Mouse (Mus musculus) forebrain, postnatal 0 days (tissue): ENCODE measurements at regions not wholly inside any gene's neighbourhood (a gene's known extent, or its start where the extent isn't known, plus 50 kb on each side); places are given as distances from the start of the nearest gene placed in this dataset.

Source experiments
- ATAC-seq: fragments of 200-750 bp; cut with Nextera tagmentation; 2 replicates; pipeline ENCODE4 v1.8.0; 2017; ENCODE audit warnings: mild to moderate bottlenecking, moderate library complexity
- DNase-seq: peaks from one replicate; pipeline ENCODE4 v3.0.0-alpha.2; 2015
- H3K27ac ChIP-seq: fragments of 300-500 bp; sonication (generic); 2 replicates; pipeline ENCODE4 v1.5.1; 2014; ENCODE audit warnings: low read depth, mild to moderate bottlenecking, antibody characterized with exemption, low read length, moderate library complexity, mixed read lengths
- H3K27me3 ChIP-seq: fragments of 300-500 bp; sonication (generic); 2 replicates; pipeline ENCODE4 v1.6.1; 2014; ENCODE audit warnings: mild to moderate bottlenecking, low read length, mixed read lengths; ENCODE audit not compliant: insufficient read depth
- H3K36me3 ChIP-seq: fragments of 300-500 bp; sonication (generic); 2 replicates; pipeline ENCODE4 v1.6.1; 2014; ENCODE audit warnings: mild to moderate bottlenecking, moderate library complexity; ENCODE audit not compliant: insufficient read depth
- H3K4me1 ChIP-seq: fragments of 300-500 bp; sonication (generic); 2 replicates; pipeline ENCODE4 v1.6.1; 2014; ENCODE audit warnings: antibody characterized with exemption; ENCODE audit not compliant: insufficient read depth
- H3K4me2 ChIP-seq: fragments of 300-500 bp; sonication (generic); 2 replicates; pipeline ENCODE4 v1.6.1; 2014; ENCODE audit warnings: low read depth, mild to moderate bottlenecking, moderate library complexity
- H3K4me3 ChIP-seq: fragments of 300-500 bp; sonication (generic); 2 replicates; pipeline ENCODE4 v1.5.1; 2014; ENCODE audit warnings: low read depth, low read length, mixed read lengths
- H3K9ac ChIP-seq: fragments of 300-500 bp; sonication (generic); 2 replicates; pipeline ENCODE4 v1.6.1; 2014; ENCODE audit warnings: mild to moderate bottlenecking
- H3K9me3 ChIP-seq: fragments of 300-500 bp; sonication (generic); 2 replicates; pipeline ENCODE4 v1.6.1; 2016; ENCODE audit warnings: low read length
- CTCF ChIP-seq: sonication (generic); IDR thresholded peaks from 2 replicates; pipeline ENCODE4 v1.5.1; 2016; ENCODE audit warnings: antibody characterized with exemption, control low read depth, low read depth
- WGBS: fragments of 180-500 bp; shearing (Covaris S2); extraction: QIAGEN DNeasy Blood & Tissue Kit; methylation state at CpG from one replicate; pipeline ENCODE4 v1.1.7; 2014; 5-methylcytosine and 5-hydroxymethylcytosine counted together

DNA sequence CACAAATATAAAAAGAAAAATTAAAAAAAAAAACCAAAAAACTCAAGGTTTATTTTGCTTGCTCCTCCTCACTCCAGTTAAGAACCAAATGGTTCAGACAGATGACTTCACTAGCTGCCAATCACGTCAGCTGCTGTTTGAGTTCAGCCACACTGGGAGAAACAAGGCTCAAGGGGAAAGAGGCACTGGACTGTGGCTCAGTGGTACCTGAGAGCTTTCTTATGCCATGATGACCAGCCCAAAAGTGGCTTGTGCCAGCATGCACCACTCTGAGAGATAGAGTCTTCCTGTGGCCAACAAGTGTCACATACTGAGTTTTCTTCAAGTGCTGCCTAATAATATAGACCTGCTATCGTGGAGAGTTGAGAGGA is 198.0 kb upstream of the Tprg start:
- Histone ChIP-seq H3K36me3 (no peaks in the 10 kb centered on the region), H3K4me1 (peaks cover 5% of the 10 kb centered on the region; the same call in 1 of the 2 replicates), H3K9me3 (no peaks in the 10 kb centered on the region), H3K27ac (no peak overlapping the region), H3K4me3 (no peak overlapping the region), H3K27me3 (no peaks in the 10 kb centered on the region), H3K9ac (no peak overlapping the region), H3K4me2 (no peak overlapping the region)
- ATAC-seq = no peak
- DNase-seq = no peak
- 71% methylated on average over 2 of the region's 2 CpGs for WGBS
- TF ChIP-seq CTCF = no peak

DNA sequence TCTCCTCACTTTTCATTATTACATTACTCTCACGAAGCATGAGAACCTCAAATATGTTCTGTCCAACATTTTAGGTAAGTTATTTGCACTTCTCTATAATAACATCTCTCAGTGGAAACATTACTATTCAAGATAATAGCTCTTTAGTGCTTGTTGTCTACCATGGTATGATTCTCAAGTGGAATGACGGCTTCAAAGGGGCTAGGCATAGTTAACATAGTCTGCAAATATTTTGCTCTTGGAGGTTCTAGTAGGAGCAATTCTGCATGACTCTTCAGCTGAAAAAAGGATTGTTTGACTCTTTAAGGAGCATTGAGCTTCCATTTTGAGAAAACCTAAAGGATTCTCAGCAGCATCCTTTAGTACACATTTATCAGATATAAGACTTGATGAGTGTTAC is 182.5 kb upstream of the Tprg start:
- Histone ChIP-seq H3K4me2 (no peak overlapping the region), H3K36me3 (no peaks in the 10 kb centered on the region), H3K27me3 (no peaks in the 10 kb centered on the region), H3K9me3 (no peaks in the 10 kb centered on the region), H3K4me1 (no peaks in the 10 kb centered on the region), H3K4me3 (no peak overlapping the region), H3K9ac (no peak overlapping the region), H3K27ac (no peak overlapping the region)
- DNase-seq (no peak), ATAC-seq (no peak)
- 65% methylated on average over 2 of the region's 2 CpGs for WGBS
- TF ChIP-seq CTCF = no peak

DNA sequence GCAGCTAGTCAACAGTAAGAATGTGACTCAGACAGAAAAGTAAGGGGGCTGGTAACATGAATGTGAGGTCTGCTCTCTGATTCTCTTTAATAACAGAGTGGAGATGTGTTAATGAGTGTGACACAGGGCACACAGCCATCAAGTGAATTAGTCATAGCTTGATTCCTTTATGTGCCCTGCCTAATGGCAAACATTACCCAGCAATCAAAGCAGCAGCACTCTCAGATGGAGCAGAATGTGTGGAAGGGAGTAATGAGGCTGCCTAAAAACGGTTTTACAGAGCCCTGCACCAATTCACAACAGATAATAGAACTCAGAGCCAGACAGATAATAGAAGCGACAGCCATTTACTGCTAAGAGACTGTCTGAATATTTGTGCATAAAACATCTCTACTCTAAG is 182.0 kb upstream of the Tprg start:
- peak; percentile 54 for DNase-seq
- no peak overlapping the region for H3K4me2 ChIP-seq
- peak; percentile 97 for ATAC-seq
- no peaks in the 10 kb centered on the region for H3K4me1 ChIP-seq
- 0 out of 2 replicates have a peak overlapping the region, but pooled peaks have one; percentile 21 for H3K27ac ChIP-seq
- no peaks in the 10 kb centered on the region for H3K27me3 ChIP-seq
- no peak for TF ChIP-seq CTCF
- H3K9me3 ChIP-seq = no peaks in the 10 kb centered on the region
- 13% methylated on average over 2 of the region's 2 CpGs for WGBS
- H3K36me3 ChIP-seq = no peaks in the 10 kb centered on the region
- H3K9ac ChIP-seq = no peak overlapping the region
- no peak overlapping the region for H3K4me3 ChIP-seq

DNA sequence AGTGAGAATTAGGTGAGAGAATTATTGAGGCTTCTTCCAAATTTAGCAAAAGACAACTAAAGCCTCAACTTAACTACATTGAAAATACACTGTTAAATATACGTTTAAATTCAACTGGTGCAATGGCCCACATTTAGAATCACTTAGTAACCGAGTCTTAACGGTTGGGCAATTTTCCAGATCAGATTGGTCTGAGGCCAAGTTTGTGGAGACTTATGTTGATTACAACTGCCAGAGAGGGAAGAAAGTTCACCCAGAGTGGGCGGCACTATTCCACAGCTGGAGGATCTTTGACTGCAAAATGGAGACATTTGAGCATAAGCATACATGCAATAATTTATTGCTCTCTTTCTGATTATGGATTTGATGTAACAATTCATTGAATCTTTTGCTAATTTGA is 146.5 kb upstream of the Tprg start:
- DNase-seq (peak; percentile 36), ATAC-seq (no peak)
- Histone ChIP-seq H3K27me3 (no peaks in the 10 kb centered on the region), H3K4me1 (no peaks in the 10 kb centered on the region), H3K27ac (no peak overlapping the region), H3K9ac (no peak overlapping the region), H3K9me3 (0 out of 2 replicates have a peak, but pooled peaks cover 3% of the 10 kb centered on the region), H3K4me3 (no peak overlapping the region), H3K36me3 (no peaks in the 10 kb centered on the region), H3K4me2 (no peak overlapping the region)
- 38% methylated on average over 4 of the region's 4 CpGs for WGBS
- TF ChIP-seq CTCF = no peak

DNA sequence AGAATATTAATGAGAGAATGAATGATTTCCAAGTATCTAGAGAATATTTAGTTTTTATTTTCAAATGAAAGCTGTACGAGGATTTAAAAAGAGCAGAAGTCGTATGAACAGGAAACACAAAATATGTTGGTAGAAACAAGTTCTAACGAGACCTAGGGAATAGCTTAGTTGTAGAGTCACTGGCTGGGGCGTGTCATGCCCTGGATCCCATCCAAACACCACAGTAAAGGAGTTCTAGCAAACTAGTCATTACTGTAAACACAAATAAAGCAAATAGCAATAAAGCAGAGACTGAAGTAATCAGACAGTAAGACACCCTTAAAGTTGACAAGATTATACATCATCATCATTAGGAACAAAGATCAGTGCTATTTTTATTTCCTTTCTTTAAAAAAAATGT is 139.1 kb upstream of the Tprg start:
- no peak for TF ChIP-seq CTCF
- no peak for DNase-seq
- no peak overlapping the region for H3K27ac ChIP-seq
- 0 out of 2 replicates have a peak, but pooled peaks cover under 1% of the 10 kb centered on the region for H3K9me3 ChIP-seq
- no peak overlapping the region for H3K4me3 ChIP-seq
- no peaks in the 10 kb centered on the region for H3K36me3 ChIP-seq
- WGBS = 68% methylated on average over 4 of the region's 4 CpGs
- H3K27me3 ChIP-seq = no peaks in the 10 kb centered on the region
- no peak overlapping the region for H3K4me2 ChIP-seq
- H3K9ac ChIP-seq = no peak overlapping the region
- no peaks in the 10 kb centered on the region for H3K4me1 ChIP-seq
- ATAC-seq = no peak

DNA sequence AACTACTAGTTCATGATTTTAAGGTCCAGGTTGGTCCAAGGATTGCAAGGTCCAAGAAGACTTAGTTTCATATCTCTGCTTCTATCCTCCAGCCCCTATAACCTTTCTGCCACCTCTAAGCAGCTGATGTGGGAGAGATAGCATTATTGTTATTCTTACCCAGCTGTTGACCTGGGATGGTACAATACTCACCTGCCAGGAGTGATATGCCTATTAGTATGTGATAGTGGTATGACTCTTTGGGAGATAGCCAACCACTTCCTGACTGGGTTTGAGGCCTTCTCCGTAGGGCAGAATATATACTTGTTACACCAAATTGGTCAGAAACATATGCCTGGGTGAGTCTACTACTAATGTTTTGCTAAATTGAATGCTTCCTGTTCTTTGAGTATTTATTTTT is 137.4 kb upstream of the Tprg start:
- 96% methylated on average over 1 of the region's 1 CpGs for WGBS

DNA sequence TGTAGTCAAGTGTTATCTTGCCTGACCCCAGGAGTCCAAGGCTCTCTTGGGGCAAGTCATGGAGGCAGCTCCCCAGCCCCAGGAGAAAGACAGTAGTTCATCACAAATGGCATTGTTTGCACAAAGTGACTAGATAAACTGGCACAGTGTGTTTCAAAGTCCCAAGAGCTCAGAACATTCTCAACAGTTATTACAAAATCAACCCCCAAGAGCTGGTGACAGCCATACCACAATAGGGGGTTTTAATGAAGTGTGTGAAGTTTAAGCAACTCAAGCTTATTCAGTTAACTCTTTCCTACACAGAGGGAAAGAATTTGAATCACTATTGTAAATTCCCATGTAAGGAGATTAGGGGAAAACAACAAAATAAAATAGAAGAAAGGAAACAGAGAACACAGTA is 109.7 kb upstream of the Tprg start:
- H3K9ac ChIP-seq = no peak overlapping the region
- no peak overlapping the region for H3K4me2 ChIP-seq
- ATAC-seq (no peak), DNase-seq (no peak)
- H3K4me3 ChIP-seq = no peak overlapping the region
- H3K36me3 ChIP-seq = no peaks in the 10 kb centered on the region
- TF ChIP-seq CTCF = no peak
- no peaks in the 10 kb centered on the region for H3K9me3 ChIP-seq
- H3K27ac ChIP-seq = no peak overlapping the region
- H3K4me1 ChIP-seq = no peaks in the 10 kb centered on the region
- H3K27me3 ChIP-seq = no peaks in the 10 kb centered on the region

More for the DNA sequence above, 137.4 kb upstream of the Tprg start:
- Histone ChIP-seq H3K4me1 (no peaks in the 10 kb centered on the region), H3K9me3 (no peaks in the 10 kb centered on the region), H3K36me3 (no peaks in the 10 kb centered on the region), H3K4me2 (no peak overlapping the region), H3K4me3 (no peak overlapping the region), H3K27ac (no peak overlapping the region), H3K9ac (no peak overlapping the region), H3K27me3 (no peaks in the 10 kb centered on the region)
- ATAC-seq = no peak
- TF ChIP-seq CTCF = no peak
- no peak for DNase-seq

DNA sequence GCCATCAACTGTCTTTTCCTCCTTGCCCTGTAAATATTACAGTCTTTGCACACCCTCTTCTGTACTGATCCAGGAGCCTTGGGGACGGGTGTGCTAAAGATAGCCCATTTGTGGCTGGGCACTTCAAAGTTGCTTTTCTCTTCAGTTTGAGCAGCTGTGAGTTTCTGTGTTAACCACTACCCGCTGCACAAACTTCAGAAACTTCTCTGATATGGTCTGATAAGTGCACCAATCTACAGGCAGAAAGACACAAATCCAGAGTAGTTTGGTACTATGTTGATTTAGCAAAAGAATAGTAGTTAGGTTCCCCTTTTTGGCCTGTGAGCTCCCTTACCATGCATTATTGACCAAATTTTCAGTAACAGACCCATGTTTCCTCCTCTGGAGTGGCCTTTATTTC is 108.6 kb upstream of the Tprg start:
- Histone ChIP-seq H3K9ac (no peak overlapping the region), H3K9me3 (no peaks in the 10 kb centered on the region), H3K4me3 (no peak overlapping the region), H3K4me2 (no peak overlapping the region), H3K36me3 (no peaks in the 10 kb centered on the region), H3K27me3 (no peaks in the 10 kb centered on the region), H3K27ac (no peak overlapping the region), H3K4me1 (no peaks in the 10 kb centered on the region)
- no peak for TF ChIP-seq CTCF
- ATAC-seq = no peak
- WGBS = 76% methylated on average over 2 of the region's 2 CpGs
- no peak for DNase-seq
